Mouse (Mus musculus): ENCODE data around the gene Ercc4.

Gene Ercc4

GRCm38 (mm10) chr16:13199204-13199603 is 89.7 kb downstream of the Ercc4 start:
- DNase-seq: peak; percentile 59
